Mouse (Mus musculus): Measurements from ENCODE around the gene Lrig3. TPM values are rescaled to one million over a fixed set of nuclear protein-coding genes. Genes with fewer than 3 reads are reported as not detected.

The Lrig3 gene
- polyA plus RNA-seq, 1 experiment from 2014 or later = 57.1 TPM

GRCm38 (mm10) chr10:125937517-125938497, 28.2 kb upstream of the Lrig3 start:
- WGBS = 59% methylated on average over 11 of the region's 11 CpGs

GRCm38 (mm10) chr10:125938528-125939402, 27.2 kb upstream of the Lrig3 start:
- H3K27ac ChIP-seq (replicated peaks; ENCODE audit: low read depth, low read length) = no peak overlapping the region
- no peak for DNase-seq (ENCODE audit: low spot score)
- H3K9ac ChIP-seq (ENCODE audit: low read length) = no peak overlapping the region
- H3K27me3 ChIP-seq (ENCODE audit: control insufficient read depth, insufficient read depth, low read length) = no peaks in the 10 kb centered on the region
- 41% methylated on average over 12 of the region's 12 CpGs for WGBS
- H3K4me3 ChIP-seq (ENCODE audit: low read depth, low read length) = no peak overlapping the region
- no peaks in the 10 kb centered on the region for H3K36me3 ChIP-seq (ENCODE audit: control insufficient read depth, insufficient read depth, low read length)
- H3K4me1 ChIP-seq (ENCODE audit: control insufficient read depth, insufficient read depth, low read length) = no peaks in the 10 kb centered on the region
- H3K9me3 ChIP-seq (ENCODE audit: control insufficient read depth, low read length) = no peaks in the 10 kb centered on the region
- ATAC-seq (ENCODE audit: insufficient number of reproducible peaks, low FRiP score, low TSS enrichment, low read depth) = no peak
- H3K4me2 ChIP-seq (ENCODE audit: low read depth, severe bottlenecking) = no peak overlapping the region

More at GRCm38 (mm10) chr10:125937517-125938497, 28.2 kb upstream of the Lrig3 start:
- ATAC-seq (ENCODE audit: insufficient number of reproducible peaks, low FRiP score, low TSS enrichment, low read depth) (no peak), DNase-seq (ENCODE audit: low spot score) (no peak)
- Histone ChIP-seq H3K4me3 (ENCODE audit: low read depth, low read length) (no peak overlapping the region), H3K4me1 (ENCODE audit: control insufficient read depth, insufficient read depth, low read length) (no peaks in the 10 kb centered on the region), H3K4me2 (ENCODE audit: low read depth, severe bottlenecking) (no peak overlapping the region), H3K9ac (ENCODE audit: low read length) (no peak overlapping the region), H3K27me3 (ENCODE audit: control insufficient read depth, insufficient read depth, low read length) (no peaks in the 10 kb centered on the region), H3K36me3 (ENCODE audit: control insufficient read depth, insufficient read depth, low read length) (no peaks in the 10 kb centered on the region), H3K27ac (replicated peaks; ENCODE audit: low read depth, low read length) (no peak overlapping the region), H3K9me3 (ENCODE audit: control insufficient read depth, low read length) (no peaks in the 10 kb centered on the region)

- H3K4me2 ChIP-seq (ENCODE audit: low read depth, severe bottlenecking) = no peak overlapping the region
- peaks cover 4% of the 10 kb centered on the region; the same call in 1 of the 2 replicates for H3K4me1 ChIP-seq (ENCODE audit: control insufficient read depth, insufficient read depth, low read length)
- H3K9me3 ChIP-seq (ENCODE audit: control insufficient read depth, low read length) = no peaks in the 10 kb centered on the region
- no peak overlapping the region for H3K4me3 ChIP-seq (ENCODE audit: low read depth, low read length)
- H3K27ac ChIP-seq (replicated peaks; ENCODE audit: low read depth, low read length) = no peak overlapping the region
- H3K27me3 ChIP-seq (ENCODE audit: control insufficient read depth, insufficient read depth, low read length) = no peaks in the 10 kb centered on the region
- DNase-seq (ENCODE audit: low spot score) (no peak), ATAC-seq (ENCODE audit: insufficient number of reproducible peaks, low FRiP score, low TSS enrichment, low read depth) (no peak)
- H3K9ac ChIP-seq (ENCODE audit: low read length) = no peak overlapping the region
- H3K36me3 ChIP-seq (ENCODE audit: control insufficient read depth, insufficient read depth, low read length) = no peaks in the 10 kb centered on the region
- 81% methylated on average over 11 of the region's 11 CpGs for WGBS
Observed at GRCm38 (mm10) chr10:125940316-125941059, 25.5 kb upstream of the Lrig3 start.

- H3K4me2 ChIP-seq (ENCODE audit: low read depth, severe bottlenecking) = no peak overlapping the region
- ATAC-seq (ENCODE audit: insufficient number of reproducible peaks, low FRiP score, low TSS enrichment, low read depth) (no peak), DNase-seq (ENCODE audit: low spot score) (no peak)
- H3K4me1 ChIP-seq (ENCODE audit: control insufficient read depth, insufficient read depth, low read length) = peaks cover 4% of the 10 kb centered on the region; the same call in 1 of the 2 replicates
- no peaks in the 10 kb centered on the region for H3K36me3 ChIP-seq (ENCODE audit: control insufficient read depth, insufficient read depth, low read length)
- H3K4me3 ChIP-seq (ENCODE audit: low read depth, low read length) = no peak overlapping the region
- H3K9me3 ChIP-seq (ENCODE audit: control insufficient read depth, low read length) = no peaks in the 10 kb centered on the region
- H3K27ac ChIP-seq (replicated peaks; ENCODE audit: low read depth, low read length) = no peak overlapping the region
- 45% methylated on average over 5 of the region's 5 CpGs for WGBS
- no peaks in the 10 kb centered on the region for H3K27me3 ChIP-seq (ENCODE audit: control insufficient read depth, insufficient read depth, low read length)
- no peak overlapping the region for H3K9ac ChIP-seq (ENCODE audit: low read length)
Observed at GRCm38 (mm10) chr10:125943098-125943497, 22.9 kb upstream of the Lrig3 start.

GRCm38 (mm10) chr10:125944762-125945504, 21.0 kb upstream of the Lrig3 start:
- H3K4me3 ChIP-seq (ENCODE audit: low read depth, low read length) = no peak overlapping the region
- ATAC-seq (ENCODE audit: insufficient number of reproducible peaks, low FRiP score, low TSS enrichment, low read depth) = no peak
- no peak overlapping the region for H3K9ac ChIP-seq (ENCODE audit: low read length)
- H3K27ac ChIP-seq (replicated peaks; ENCODE audit: low read depth, low read length) = no peak overlapping the region
- no peak overlapping the region for H3K4me2 ChIP-seq (ENCODE audit: low read depth, severe bottlenecking)
- no peaks in the 10 kb centered on the region for H3K36me3 ChIP-seq (ENCODE audit: control insufficient read depth, insufficient read depth, low read length)
- no peaks in the 10 kb centered on the region for H3K9me3 ChIP-seq (ENCODE audit: control insufficient read depth, low read length)
- DNase-seq (ENCODE audit: low spot score) = no peak
- 47% methylated on average over 11 of the region's 11 CpGs for WGBS
- H3K4me1 ChIP-seq (ENCODE audit: control insufficient read depth, insufficient read depth, low read length) = peaks cover 9% of the 10 kb centered on the region; the same call in 1 of the 2 replicates
- H3K27me3 ChIP-seq (ENCODE audit: control insufficient read depth, insufficient read depth, low read length) = no peaks in the 10 kb centered on the region

- Histone ChIP-seq H3K27me3 (ENCODE audit: control insufficient read depth, insufficient read depth, low read length) (no peaks in the 10 kb centered on the region), H3K9ac (ENCODE audit: low read length) (no peak overlapping the region)
- no peak for DNase-seq (ENCODE audit: low spot score)
Observed at GRCm38 (mm10) chr10:125948842-125949474, 17.0 kb upstream of the Lrig3 start.

GRCm38 (mm10) chr10:125951633-125952032, 14.3 kb upstream of the Lrig3 start:
- no peaks in the 10 kb centered on the region for H3K27me3 ChIP-seq (ENCODE audit: control insufficient read depth, insufficient read depth, low read length)
- no peaks in the 10 kb centered on the region for H3K9me3 ChIP-seq (ENCODE audit: control insufficient read depth, low read length)
- peaks cover 11% of the 10 kb centered on the region for H3K4me1 ChIP-seq (ENCODE audit: control insufficient read depth, insufficient read depth, low read length)
- 64% methylated on average over 5 of the region's 5 CpGs for WGBS
- no peak overlapping the region for H3K4me3 ChIP-seq (ENCODE audit: low read depth, low read length)
- H3K9ac ChIP-seq (ENCODE audit: low read length) = no peak overlapping the region
- H3K27ac ChIP-seq (replicated peaks; ENCODE audit: low read depth, low read length) = no peak overlapping the region
- no peak overlapping the region for H3K4me2 ChIP-seq (ENCODE audit: low read depth, severe bottlenecking)
- ATAC-seq (ENCODE audit: insufficient number of reproducible peaks, low FRiP score, low TSS enrichment, low read depth) (no peak), DNase-seq (ENCODE audit: low spot score) (no peak)
- no peaks in the 10 kb centered on the region for H3K36me3 ChIP-seq (ENCODE audit: control insufficient read depth, insufficient read depth, low read length)

More at GRCm38 (mm10) chr10:125948842-125949474, 17.0 kb upstream of the Lrig3 start:
- Histone ChIP-seq H3K4me2 (ENCODE audit: low read depth, severe bottlenecking) (no peak overlapping the region), H3K4me3 (ENCODE audit: low read depth, low read length) (no peak overlapping the region), H3K36me3 (ENCODE audit: control insufficient read depth, insufficient read depth, low read length) (no peaks in the 10 kb centered on the region), H3K4me1 (ENCODE audit: control insufficient read depth, insufficient read depth, low read length) (peaks cover 9% of the 10 kb centered on the region; the same call in 1 of the 2 replicates), H3K27ac (replicated peaks; ENCODE audit: low read depth, low read length) (no peak overlapping the region), H3K9me3 (ENCODE audit: control insufficient read depth, low read length) (no peaks in the 10 kb centered on the region)
- 32% methylated on average over 15 of the region's 15 CpGs for WGBS
- no peak for ATAC-seq (ENCODE audit: insufficient number of reproducible peaks, low FRiP score, low TSS enrichment, low read depth)

All from limb, embryonic 11.5 days (tissue).